Mouse (Mus musculus) heart, postnatal 14 days (tissue): ENCODE measurements around the gene Hgf. TPM values are rescaled to one million over a fixed set of nuclear protein-coding genes. Genes with fewer than 3 reads are reported as not detected.

ENCODE experiments used
- total RNA-seq, 2 experiments: library from RNA; stranded (reverse); gene quantifications; 2 replicates each; pipeline ENCODE4 v1.2.3; 2021

The Hgf gene
- total RNA-seq, 2 experiments from 2014 or later, result 0.61 to 0.84 TPM

Other genes with a start within 250 kb of the Hgf start
- not detected for gene Gm28710, start 238.3 kb downstream of the Hgf start, total RNA-seq